Mouse (Mus musculus): ENCODE results near the gene Proca1.

GRCm38 (mm10) chr11:78188331-78189233 lies 4.6 kb upstream of the Proca1 start, which contains the start of gene Rab34:
- TF ChIP-seq GATA1 (IDR thresholded peaks at IDR 0.05; ENCODE audit: low read length) (no peak), TAL1 (IDR thresholded peaks at IDR 0.05; ENCODE audit: low read length) (no peak)

Data from erythroblast, embryonic 14.5 days (primary cell).